Mouse (Mus musculus): ENCODE results near the gene Ifit3b. TPM values are rescaled to one million over a fixed set of nuclear protein-coding genes. Genes with fewer than 3 reads are reported as not detected.
A peak's percentile ranks its signal among the peaks of the same experiment; 100 is the strongest.

The Ifit3b gene
- total and polyA plus RNA-seq, 3 experiments = not detected

- H3K36me3 ChIP-seq (replicated peaks) = no peaks in the 10 kb centered on the region
- peaks cover 20% of the 10 kb centered on the region for H3K27me3 ChIP-seq (ENCODE audit: insufficient read depth, low read length)
- H3K9me3 ChIP-seq (replicated peaks) = no peaks in the 10 kb centered on the region
- no peak overlapping the region for H3K4me3 ChIP-seq (ENCODE audit: low read depth, low read length)
- H3K4me1 ChIP-seq (ENCODE audit: insufficient read depth, low read depth, low read length) = peaks cover 5% of the 10 kb centered on the region
- no peak for TF ChIP-seq TAL1 (conservative IDR thresholded peaks at IDR 0.05; ENCODE audit: low read depth, low read length)
- TF ChIP-seq GATA2 (IDR thresholded peaks at IDR 0.05; ENCODE audit: borderline replicate concordance, low read depth, low read length) = no peak
- TF ChIP-seq GATA1 (IDR thresholded peaks at IDR 0.05; ENCODE audit: borderline replicate concordance, low read length) = no peak
- no peak for DNase-seq (ENCODE audit: low spot score)
- ATAC-seq (ENCODE audit: extremely low read depth, insufficient number of reproducible peaks, low FRiP score, poor library complexity, severe bottlenecking) = no peak
Measured at GRCm38 (mm10) chr19:34650276-34650675, 42.5 kb downstream of the Ifit3b start.

- no peak for DNase-seq (ENCODE audit: low spot score)
- TF ChIP-seq POLR2AphosphoS5 (IDR thresholded peaks at IDR 0.05; ENCODE audit: insufficient replicate concordance, low read depth, low read length) (no peak), GATA2 (IDR thresholded peaks at IDR 0.05; ENCODE audit: borderline replicate concordance, low read depth, low read length) (no peak)
Measured at GRCm38 (mm10) chr19:34650997-34651396, 43.2 kb downstream of the Ifit3b start.

GRCm38 (mm10) chr19:34655227-34655805 lies 47.5 kb downstream of the Ifit3b start:
- H3K4me1 ChIP-seq (ENCODE audit: insufficient read depth, low read depth, low read length) = peaks cover 32% of the 10 kb centered on the region
- H3K9me3 ChIP-seq (replicated peaks) = no peaks in the 10 kb centered on the region
- ATAC-seq (ENCODE audit: extremely low read depth, insufficient number of reproducible peaks, low FRiP score, poor library complexity, severe bottlenecking) (no peak), DNase-seq (ENCODE audit: low spot score) (no peak)
- H3K27me3 ChIP-seq (ENCODE audit: insufficient read depth, low read length) = 0 out of 2 replicates have a peak, but pooled peaks cover 3% of the 10 kb centered on the region
- TF ChIP-seq GATA2 (IDR thresholded peaks at IDR 0.05; ENCODE audit: borderline replicate concordance, low read depth, low read length) = no peak
- no peak for TF ChIP-seq GATA1 (IDR thresholded peaks at IDR 0.05; ENCODE audit: borderline replicate concordance, low read length)
- no peak for TF ChIP-seq TAL1 (conservative IDR thresholded peaks at IDR 0.05; ENCODE audit: low read depth, low read length)
- TF ChIP-seq POLR2AphosphoS5 (IDR thresholded peaks at IDR 0.05; ENCODE audit: insufficient replicate concordance, low read depth, low read length) = no peak
- TF ChIP-seq CTCF (IDR thresholded peaks at IDR 0.05; ENCODE audit: low read depth, low read length) = no peak
- H3K4me3 ChIP-seq (ENCODE audit: low read depth, low read length) = no peak overlapping the region
- no peaks in the 10 kb centered on the region for H3K36me3 ChIP-seq (replicated peaks)

More at GRCm38 (mm10) chr19:34650997-34651396, 43.2 kb downstream of the Ifit3b start:
- H3K4me3 ChIP-seq (ENCODE audit: low read depth, low read length) = no peak overlapping the region
- peaks cover 13% of the 10 kb centered on the region for H3K4me1 ChIP-seq (ENCODE audit: insufficient read depth, low read depth, low read length)
- ATAC-seq (ENCODE audit: extremely low read depth, insufficient number of reproducible peaks, low FRiP score, poor library complexity, severe bottlenecking) = no peak
- no peaks in the 10 kb centered on the region for H3K36me3 ChIP-seq (replicated peaks)
- H3K9me3 ChIP-seq (replicated peaks) = no peaks in the 10 kb centered on the region
- H3K27me3 ChIP-seq (ENCODE audit: insufficient read depth, low read length) = peaks cover 19% of the 10 kb centered on the region; the same call in 1 of the 2 replicates

- Histone ChIP-seq H3K4me3 (ENCODE audit: low read depth, low read length) (no peak overlapping the region; the same call in 1 of the 2 replicates), H3K9me3 (replicated peaks) (no peaks in the 10 kb centered on the region), H3K36me3 (replicated peaks) (no peaks in the 10 kb centered on the region), H3K27me3 (ENCODE audit: insufficient read depth, low read length) (0 out of 2 replicates have a peak, but pooled peaks cover 3% of the 10 kb centered on the region), H3K4me1 (ENCODE audit: insufficient read depth, low read depth, low read length) (peaks cover 28% of the 10 kb centered on the region)
- TF ChIP-seq GATA1 (IDR thresholded peaks at IDR 0.05; ENCODE audit: borderline replicate concordance, low read length) = no peak
- no peak for TF ChIP-seq GATA2 (IDR thresholded peaks at IDR 0.05; ENCODE audit: borderline replicate concordance, low read depth, low read length)
- TF ChIP-seq POLR2AphosphoS5 (IDR thresholded peaks at IDR 0.05; ENCODE audit: insufficient replicate concordance, low read depth, low read length) = no peak
- peak; percentile 95 for TF ChIP-seq TAL1 (conservative IDR thresholded peaks at IDR 0.05; ENCODE audit: low read depth, low read length)
- no peak for TF ChIP-seq CTCF (IDR thresholded peaks at IDR 0.05; ENCODE audit: low read depth, low read length)
- DNase-seq (ENCODE audit: low spot score) (peak; percentile 42), ATAC-seq (ENCODE audit: extremely low read depth, insufficient number of reproducible peaks, low FRiP score, poor library complexity, severe bottlenecking) (peak; percentile 96)
Measured at GRCm38 (mm10) chr19:34656511-34657298, 48.9 kb downstream of the Ifit3b start.

- H3K27me3 ChIP-seq (ENCODE audit: insufficient read depth, low read length) = 0 out of 2 replicates have a peak, but pooled peaks cover 5% of the 10 kb centered on the region
- H3K4me1 ChIP-seq (ENCODE audit: insufficient read depth, low read depth, low read length) = peaks cover 16% of the 10 kb centered on the region
- peak; percentile 54; the same call in 1 of the 2 replicates for ATAC-seq (ENCODE audit: extremely low read depth, insufficient number of reproducible peaks, low FRiP score, poor library complexity, severe bottlenecking)
- TF ChIP-seq GATA1 (IDR thresholded peaks at IDR 0.05; ENCODE audit: borderline replicate concordance, low read length) = no peak
- no peak for TF ChIP-seq POLR2AphosphoS5 (IDR thresholded peaks at IDR 0.05; ENCODE audit: insufficient replicate concordance, low read depth, low read length)
- no peak; the same call in 1 of the 2 replicates for TF ChIP-seq CTCF (IDR thresholded peaks at IDR 0.05; ENCODE audit: low read depth, low read length)
- no peak for TF ChIP-seq GATA2 (IDR thresholded peaks at IDR 0.05; ENCODE audit: borderline replicate concordance, low read depth, low read length)
- no peak for TF ChIP-seq TAL1 (conservative IDR thresholded peaks at IDR 0.05; ENCODE audit: low read depth, low read length)
- no peaks in the 10 kb centered on the region for H3K36me3 ChIP-seq (replicated peaks)
- H3K9me3 ChIP-seq (replicated peaks) = no peaks in the 10 kb centered on the region
- peak overlapping the region; percentile 17; the same call in 1 of the 2 replicates for H3K4me3 ChIP-seq (ENCODE audit: low read depth, low read length)
- DNase-seq (ENCODE audit: low spot score) = no peak
Measured at GRCm38 (mm10) chr19:34662067-34662507, 54.3 kb downstream of the Ifit3b start.

- TF ChIP-seq GATA2 (IDR thresholded peaks at IDR 0.05; ENCODE audit: borderline replicate concordance, low read depth, low read length) = no peak
- no peak for TF ChIP-seq TAL1 (conservative IDR thresholded peaks at IDR 0.05; ENCODE audit: low read depth, low read length)
- TF ChIP-seq POLR2AphosphoS5 (IDR thresholded peaks at IDR 0.05; ENCODE audit: insufficient replicate concordance, low read depth, low read length) = no peak
- TF ChIP-seq CTCF (IDR thresholded peaks at IDR 0.05; ENCODE audit: low read depth, low read length) = no peak
- no peak for TF ChIP-seq GATA1 (IDR thresholded peaks at IDR 0.05; ENCODE audit: borderline replicate concordance, low read length)
- H3K9me3 ChIP-seq (replicated peaks) = no peaks in the 10 kb centered on the region
- ATAC-seq (ENCODE audit: extremely low read depth, insufficient number of reproducible peaks, low FRiP score, poor library complexity, severe bottlenecking) = no peak
- H3K4me1 ChIP-seq (ENCODE audit: insufficient read depth, low read depth, low read length) = peaks cover 12% of the 10 kb centered on the region
- H3K36me3 ChIP-seq (replicated peaks) = no peaks in the 10 kb centered on the region
- 0 out of 2 replicates have a peak, but pooled peaks cover 5% of the 10 kb centered on the region for H3K27me3 ChIP-seq (ENCODE audit: insufficient read depth, low read length)
- H3K4me3 ChIP-seq (ENCODE audit: low read depth, low read length) = no peak overlapping the region
- no peak for DNase-seq (ENCODE audit: low spot score)
Measured at GRCm38 (mm10) chr19:34662740-34663139, 55.0 kb downstream of the Ifit3b start.

Other genes starting within 250 kb of the Ifit3b start
- not detected in 2 replicates for gene Ch25h, start 132.8 kb upstream of the Ifit3b start, total RNA-seq (2014; fragmentation: Nextera tagmentation)
- 0.11 TPM in 1 of 2 replicates, not detected in the other for gene Ch25h, start 132.8 kb upstream of the Ifit3b start, total RNA-seq (2017)
- gene Ch25h, start 132.8 kb upstream of the Ifit3b start, polyA plus RNA-seq (2012) = not detected in 2 replicates
- not detected in 2 replicates for gene Lipa, start 80.5 kb upstream of the Ifit3b start, total RNA-seq (2014; fragmentation: Nextera tagmentation)
- gene Lipa, start 80.5 kb upstream of the Ifit3b start, total RNA-seq (2017) = 0.12 and 0.22 TPM in 2 replicates
- gene Lipa, start 80.5 kb upstream of the Ifit3b start, polyA plus RNA-seq (2012) = not detected in 2 replicates
- 0.23 TPM in 1 of 2 replicates, not detected in the other for gene Ifit2, start 57.3 kb upstream of the Ifit3b start, total RNA-seq (2014; fragmentation: Nextera tagmentation)
- gene Ifit2, start 57.3 kb upstream of the Ifit3b start, total RNA-seq (2017) = 0.33 and 0.35 TPM in 2 replicates
- not detected in 2 replicates for gene Ifit2, start 57.3 kb upstream of the Ifit3b start, polyA plus RNA-seq (2012)
- gene Ifit3, start 24.4 kb upstream of the Ifit3b start, total RNA-seq (2014; fragmentation: Nextera tagmentation) = not detected in 2 replicates
- 0.60 TPM in 1 of 2 replicates, not detected in the other for gene Ifit3, start 24.4 kb upstream of the Ifit3b start, total RNA-seq (2017)
- gene Ifit3, start 24.4 kb upstream of the Ifit3b start, polyA plus RNA-seq (2012) = not detected in 2 replicates
- not detected in 2 replicates for gene Ifit1bl1, start 6.0 kb upstream of the Ifit3b start, total RNA-seq (2014; fragmentation: Nextera tagmentation)
- gene Ifit1bl1, start 6.0 kb upstream of the Ifit3b start, total RNA-seq (2017) = 0.44 TPM in 1 of 2 replicates, not detected in the other
- gene Ifit1bl1, start 6.0 kb upstream of the Ifit3b start, polyA plus RNA-seq (2012) = not detected in 2 replicates
- gene Ifit1bl2, start 32.8 kb downstream of the Ifit3b start, total RNA-seq (2014; fragmentation: Nextera tagmentation) = not detected in 2 replicates
- 0.12 and 0.16 TPM in 2 replicates for gene Ifit1bl2, start 32.8 kb downstream of the Ifit3b start, total RNA-seq (2017)
- gene Ifit1bl2, start 32.8 kb downstream of the Ifit3b start, polyA plus RNA-seq (2012) = not detected in 2 replicates
- gene Ifit1, start 32.9 kb downstream of the Ifit3b start, total RNA-seq (2014; fragmentation: Nextera tagmentation) = not detected in 2 replicates
- gene Ifit1, start 32.9 kb downstream of the Ifit3b start, total RNA-seq (2017) = 0.05 and 0.12 TPM in 2 replicates
- not detected in 2 replicates for gene Ifit1, start 32.9 kb downstream of the Ifit3b start, polyA plus RNA-seq (2012)
- not detected in 2 replicates for gene Slc16a12, start 139.3 kb downstream of the Ifit3b start, total RNA-seq (2014; fragmentation: Nextera tagmentation)
- 0.11 and 0.17 TPM in 2 replicates for gene Slc16a12, start 139.3 kb downstream of the Ifit3b start, total RNA-seq (2017)
- not detected in 2 replicates for gene Slc16a12, start 139.3 kb downstream of the Ifit3b start, polyA plus RNA-seq (2012)

All from G1E (cell line).